Mouse (Mus musculus) hindbrain, embryonic 10.5 days (tissue): ENCODE measurements around the gene Il1b. TPM values are rescaled to one million over a fixed set of nuclear protein-coding genes. Genes with fewer than 3 reads are reported as not detected.

ENCODE experiments used
- DNase-seq: peaks from one replicate; pipeline ENCODE4 v3.0.0-alpha.2; 2017; ENCODE audit warnings: low spot score
- H3K27ac ChIP-seq: fragments of 300-500 bp; sonication (generic); 2 replicates; pipeline ENCODE4 v1.5.1; 2016; ENCODE audit warnings: mild to moderate bottlenecking, moderate library complexity
- H3K27me3 ChIP-seq: fragments of 300-500 bp; sonication (generic); 2 replicates; pipeline ENCODE4 v1.6.1; 2016; ENCODE audit warnings: mild to moderate bottlenecking; ENCODE audit not compliant: poor library complexity, insufficient read depth, severe bottlenecking
- H3K36me3 ChIP-seq: fragments of 300-500 bp; sonication (generic); 2 replicates; pipeline ENCODE4 v1.6.1; 2016; ENCODE audit warnings: mild to moderate bottlenecking, moderate library complexity
- H3K4me1 ChIP-seq: fragments of 300-500 bp; sonication (generic); replicated peaks from 2 replicates; pipeline ENCODE4 v1.6.1; 2016; ENCODE audit warnings: mild to moderate bottlenecking
- H3K4me3 ChIP-seq: fragments of 300-500 bp; sonication (generic); 2 replicates; pipeline ENCODE4 v1.5.1; 2016; ENCODE audit warnings: mild to moderate bottlenecking, moderate library complexity
- H3K9me3 ChIP-seq: fragments of 300-500 bp; sonication (generic); 2 replicates; pipeline ENCODE4 v1.6.1; 2016; ENCODE audit warnings: mild to moderate bottlenecking, moderate library complexity
- WGBS: fragments of 180-500 bp; shearing (Covaris S2); methylation state at CpG from one replicate; pipeline ENCODE4 v1.1.7; 2016; 5-methylcytosine and 5-hydroxymethylcytosine counted together
- polyA plus RNA-seq: library from polyadenylated mRNA; unstranded; fragments of >200 nt; fragmentation: Nextera tagmentation; extraction: Ambion mirVana; gene quantifications from 2 replicates; pipeline ENCODE4 v1.2.1, GENCODE M21; 2016

The Il1b gene
- not detected in 2 replicates for polyA plus RNA-seq

GRCm38 (mm10) chr2:129371039-129371438 is at the start of gene Il1b:
Il1b (minus strand) TSS chr2:129371139.
- H3K9me3 ChIP-seq: no peaks in the 10 kb centered on the region
- no peaks in the 10 kb centered on the region for H3K36me3 ChIP-seq
- no peak for DNase-seq
- H3K27ac ChIP-seq: no peak within 1 kb of the TSS
- H3K27me3 ChIP-seq: no peaks in the 10 kb centered on the region
- no peak within 1 kb of the TSS for H3K4me3 ChIP-seq
- no peaks in the 10 kb centered on the region for H3K4me1 ChIP-seq
- WGBS: 94% methylated on average over 3 of the region's 3 CpGs

- no peaks in the 10 kb centered on the region for H3K9me3 ChIP-seq
- no peak overlapping the region for H3K4me3 ChIP-seq
- 77% methylated on average over 3 of the region's 3 CpGs for WGBS
- H3K36me3 ChIP-seq: no peaks in the 10 kb centered on the region
- H3K4me1 ChIP-seq: peaks cover 3% of the 10 kb centered on the region; the same call in 1 of the 2 replicates
- no peaks in the 10 kb centered on the region for H3K27me3 ChIP-seq
- DNase-seq: no peak
- H3K27ac ChIP-seq: no peak overlapping the region
Measured at GRCm38 (mm10) chr2:129419361-129419880, 48.5 kb upstream of the Il1b start.

DNA sequence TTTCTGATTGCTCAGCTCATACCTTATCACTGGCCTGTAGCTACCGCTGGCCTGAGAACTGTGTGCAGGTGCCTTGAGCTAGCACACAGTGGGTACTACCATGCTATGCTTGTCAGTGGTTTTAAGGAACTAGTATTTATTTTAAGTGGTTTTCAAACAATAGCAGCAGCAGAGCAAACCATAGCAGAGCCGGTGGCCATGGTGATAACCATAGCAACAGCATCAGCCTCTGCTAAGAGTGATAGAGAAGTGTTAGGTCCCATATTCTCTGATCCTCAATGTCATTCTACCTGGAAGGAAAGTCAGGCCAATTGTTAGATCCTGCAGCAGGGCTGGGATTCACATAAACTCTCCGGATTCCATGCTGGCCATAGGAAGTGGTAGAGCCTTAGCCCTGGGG is 43.7 kb upstream of the Il1b start:
- Histone ChIP-seq H3K4me1 (peaks cover 3% of the 10 kb centered on the region; the same call in 1 of the 2 replicates), H3K27me3 (no peaks in the 10 kb centered on the region), H3K27ac (no peak overlapping the region), H3K9me3 (no peaks in the 10 kb centered on the region), H3K4me3 (no peak overlapping the region), H3K36me3 (no peaks in the 10 kb centered on the region)
- 85% methylated on average over 3 of the region's 3 CpGs for WGBS
- DNase-seq: no peak

DNA sequence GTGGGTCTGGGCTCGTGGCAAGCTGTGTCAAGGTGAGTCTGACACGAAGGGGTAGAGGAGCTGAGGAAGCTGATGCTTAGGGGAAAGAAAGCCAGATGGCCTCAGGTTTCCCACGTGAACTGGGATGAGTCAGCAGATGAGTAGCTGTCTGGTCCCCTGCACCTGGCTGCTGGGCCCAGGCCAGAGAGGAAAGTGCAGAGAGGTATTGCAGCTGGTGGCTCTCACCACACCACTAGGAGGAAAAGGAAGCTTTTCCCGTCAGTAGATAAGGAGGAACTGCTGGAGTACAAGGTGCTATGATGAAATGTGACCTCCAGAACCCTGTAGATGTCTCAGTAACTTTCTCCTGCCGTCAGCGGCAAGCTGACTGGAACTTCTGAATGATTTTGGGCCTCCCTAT is 42.5 kb upstream of the Il1b start:
- Histone ChIP-seq H3K36me3 (no peaks in the 10 kb centered on the region), H3K27ac (no peak overlapping the region), H3K4me3 (no peak overlapping the region), H3K4me1 (peaks cover 3% of the 10 kb centered on the region; the same call in 1 of the 2 replicates), H3K27me3 (no peaks in the 10 kb centered on the region), H3K9me3 (no peaks in the 10 kb centered on the region)
- DNase-seq: no peak
- 72% methylated on average over 6 of the region's 6 CpGs for WGBS

GRCm38 (mm10) chr2:129411651-129412050 is 40.7 kb upstream of the Il1b start:
- WGBS: 73% methylated on average over 3 of the region's 3 CpGs
- H3K4me1 ChIP-seq: peaks cover 3% of the 10 kb centered on the region; the same call in 1 of the 2 replicates
- no peak for DNase-seq

GRCm38 (mm10) chr2:129410344-129410743 is 39.4 kb upstream of the Il1b start:
- Histone ChIP-seq H3K9me3 (no peaks in the 10 kb centered on the region), H3K4me3 (no peak overlapping the region), H3K36me3 (no peaks in the 10 kb centered on the region), H3K4me1 (peaks cover 3% of the 10 kb centered on the region; the same call in 1 of the 2 replicates), H3K27me3 (no peaks in the 10 kb centered on the region), H3K27ac (no peak overlapping the region)
- WGBS: 92% methylated on average over 7 of the region's 7 CpGs
- DNase-seq: no peak

More at GRCm38 (mm10) chr2:129411651-129412050, 40.7 kb upstream of the Il1b start:
- Histone ChIP-seq H3K27ac (no peak overlapping the region), H3K27me3 (no peaks in the 10 kb centered on the region), H3K4me3 (no peak overlapping the region), H3K36me3 (no peaks in the 10 kb centered on the region), H3K9me3 (no peaks in the 10 kb centered on the region)

GRCm38 (mm10) chr2:129408476-129408875 is 37.5 kb upstream of the Il1b start:
- Histone ChIP-seq H3K27ac (no peak overlapping the region), H3K4me1 (no peaks in the 10 kb centered on the region), H3K36me3 (no peaks in the 10 kb centered on the region), H3K9me3 (no peaks in the 10 kb centered on the region), H3K27me3 (no peaks in the 10 kb centered on the region), H3K4me3 (no peak overlapping the region)
- peak; percentile 77 for DNase-seq
- WGBS: 22% methylated on average over 18 of the region's 18 CpGs

DNA sequence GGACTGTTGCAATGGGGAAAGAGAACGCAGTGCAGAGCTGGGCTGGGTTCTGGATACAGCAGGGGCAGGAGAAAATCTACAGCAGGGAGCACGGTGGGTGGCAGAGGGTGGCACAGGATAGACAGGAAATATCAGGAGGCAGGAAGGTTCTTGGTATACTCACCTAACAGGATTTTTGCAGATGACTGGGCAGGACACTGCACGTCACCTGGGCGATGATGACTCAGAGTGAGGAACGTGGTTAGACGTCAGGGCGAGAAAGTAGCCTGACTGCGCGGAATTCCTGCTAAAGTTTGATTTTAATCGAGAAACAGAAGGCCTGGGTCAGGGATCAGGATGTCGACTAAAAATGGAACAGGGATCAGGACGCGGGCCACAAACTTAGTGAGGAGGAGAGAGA is 36.7 kb upstream of the Il1b start:
- H3K4me1 ChIP-seq: no peaks in the 10 kb centered on the region
- DNase-seq: no peak
- no peak overlapping the region for H3K4me3 ChIP-seq
- no peaks in the 10 kb centered on the region for H3K27me3 ChIP-seq
- no peak overlapping the region for H3K27ac ChIP-seq
- H3K36me3 ChIP-seq: no peaks in the 10 kb centered on the region
- no peaks in the 10 kb centered on the region for H3K9me3 ChIP-seq
- WGBS: 95% methylated on average over 13 of the region's 13 CpGs

GRCm38 (mm10) chr2:129406508-129406907 is 35.6 kb upstream of the Il1b start:
- H3K36me3 ChIP-seq: no peaks in the 10 kb centered on the region
- WGBS: 88% methylated on average over 8 of the region's 8 CpGs
- no peak overlapping the region for H3K27ac ChIP-seq
- no peaks in the 10 kb centered on the region for H3K9me3 ChIP-seq
- no peaks in the 10 kb centered on the region for H3K27me3 ChIP-seq
- no peaks in the 10 kb centered on the region for H3K4me1 ChIP-seq
- H3K4me3 ChIP-seq: no peak overlapping the region
- DNase-seq: no peak

DNA sequence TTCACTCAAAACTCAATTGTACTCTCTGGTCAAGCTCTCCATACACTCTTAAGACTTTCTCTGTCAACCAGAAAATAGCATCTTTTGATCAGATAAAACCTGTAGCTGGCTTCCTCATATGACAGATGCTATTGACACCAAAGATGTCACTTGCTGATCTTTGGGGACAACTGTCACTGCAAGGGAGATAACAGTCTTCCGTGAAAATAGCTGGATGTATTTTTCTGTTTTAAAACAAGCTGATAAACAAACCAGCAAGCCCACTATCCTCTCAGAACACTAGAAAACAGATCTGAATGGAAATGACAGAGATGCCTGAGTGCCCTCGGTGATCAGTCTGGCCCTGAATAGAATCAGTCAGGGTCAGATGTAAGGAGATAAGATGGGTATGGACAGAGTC is 32.8 kb upstream of the Il1b start:
- H3K36me3 ChIP-seq: no peaks in the 10 kb centered on the region
- 86% methylated on average over 2 of the region's 2 CpGs for WGBS
- H3K27ac ChIP-seq: no peak overlapping the region
- no peak overlapping the region for H3K4me3 ChIP-seq
- no peaks in the 10 kb centered on the region for H3K9me3 ChIP-seq
- no peaks in the 10 kb centered on the region for H3K4me1 ChIP-seq
- DNase-seq: no peak
- H3K27me3 ChIP-seq: no peaks in the 10 kb centered on the region

GRCm38 (mm10) chr2:129402330-129402729 is 31.4 kb upstream of the Il1b start:
- Histone ChIP-seq H3K27me3 (no peaks in the 10 kb centered on the region), H3K9me3 (no peaks in the 10 kb centered on the region), H3K4me1 (no peaks in the 10 kb centered on the region), H3K36me3 (no peaks in the 10 kb centered on the region), H3K4me3 (no peak overlapping the region), H3K27ac (no peak overlapping the region)
- 88% methylated on average over 3 of the region's 3 CpGs for whole genome bisulfite sequencing
- no peak for DNase-seq

DNA sequence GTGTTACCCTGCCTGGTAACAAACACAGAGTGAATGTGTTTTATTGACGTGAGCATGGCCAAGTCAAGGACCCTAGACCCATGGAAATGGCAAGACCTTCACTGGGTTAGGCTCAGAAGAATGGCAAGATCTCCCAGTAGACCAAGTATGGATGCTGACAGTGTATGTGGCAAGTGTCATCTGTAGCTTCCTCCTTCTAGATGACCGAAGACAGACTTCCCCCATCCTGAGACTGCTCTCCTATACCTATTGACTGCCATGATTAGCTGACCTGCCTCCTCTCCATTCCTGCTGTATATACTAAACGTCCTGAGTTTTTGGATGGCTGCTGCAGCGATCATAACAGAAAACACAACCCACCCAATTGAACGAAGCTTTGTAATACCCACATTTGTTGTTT is 30.9 kb upstream of the Il1b start:
- Histone ChIP-seq H3K27me3 (no peaks in the 10 kb centered on the region), H3K4me1 (no peaks in the 10 kb centered on the region), H3K27ac (no peak overlapping the region), H3K9me3 (no peaks in the 10 kb centered on the region), H3K4me3 (no peak overlapping the region), H3K36me3 (no peaks in the 10 kb centered on the region)
- no peak for DNase-seq
- 86% methylated on average over 5 of the region's 5 CpGs for WGBS

GRCm38 (mm10) chr2:129398176-129398575 is 27.2 kb upstream of the Il1b start:
- no peak overlapping the region for H3K4me3 ChIP-seq
- WGBS: 77% methylated on average over 3 of the region's 3 CpGs
- no peak for DNase-seq
- no peak overlapping the region for H3K27ac ChIP-seq
- no peaks in the 10 kb centered on the region for H3K9me3 ChIP-seq
- H3K27me3 ChIP-seq: no peaks in the 10 kb centered on the region
- no peaks in the 10 kb centered on the region for H3K36me3 ChIP-seq
- no peaks in the 10 kb centered on the region for H3K4me1 ChIP-seq

- 28% methylated on average over 6 of the region's 6 CpGs for WGBS
Measured at GRCm38 (mm10) chr2:129393524-129393923, 22.6 kb upstream of the Il1b start.

More at GRCm38 (mm10) chr2:129393524-129393923, 22.6 kb upstream of the Il1b start:
- Histone ChIP-seq H3K36me3 (no peaks in the 10 kb centered on the region), H3K9me3 (no peaks in the 10 kb centered on the region), H3K27ac (no peak overlapping the region), H3K4me1 (no peaks in the 10 kb centered on the region), H3K27me3 (no peaks in the 10 kb centered on the region), H3K4me3 (no peak overlapping the region)
- peak; percentile 8 for DNase-seq
